Mouse (Mus musculus): ENCODE data around the gene Itgal.
"Not testable (repeated sequence)": the region's sequence is repeated elsewhere in the genome, so short reads cannot be mapped to it uniquely, and the experiment has no call there.

Itgal gene

DNA sequence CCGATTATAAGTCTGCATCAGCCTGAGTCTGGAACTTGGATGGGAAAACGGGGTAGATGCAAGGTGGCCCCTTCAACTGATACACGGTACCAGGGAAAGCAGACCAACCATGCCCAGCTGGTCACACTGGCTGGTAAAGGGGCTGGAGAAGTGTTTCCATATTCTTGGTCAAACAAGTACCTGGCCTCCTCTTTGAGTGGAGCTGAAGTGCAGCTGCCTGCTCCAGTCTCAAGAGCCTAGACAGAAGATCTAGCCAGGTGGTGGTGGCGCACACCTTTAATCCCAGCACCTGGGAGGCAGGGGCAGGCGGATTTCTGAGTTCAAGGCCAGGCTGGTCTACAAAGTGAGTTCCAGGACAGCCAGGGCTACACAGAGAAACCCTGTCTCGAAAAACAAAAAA lies 45.8 kb downstream of the Itgal start:
- not testable (repeated sequence) for DNase-seq (ENCODE audit: low read depth, low spot score)

DNA sequence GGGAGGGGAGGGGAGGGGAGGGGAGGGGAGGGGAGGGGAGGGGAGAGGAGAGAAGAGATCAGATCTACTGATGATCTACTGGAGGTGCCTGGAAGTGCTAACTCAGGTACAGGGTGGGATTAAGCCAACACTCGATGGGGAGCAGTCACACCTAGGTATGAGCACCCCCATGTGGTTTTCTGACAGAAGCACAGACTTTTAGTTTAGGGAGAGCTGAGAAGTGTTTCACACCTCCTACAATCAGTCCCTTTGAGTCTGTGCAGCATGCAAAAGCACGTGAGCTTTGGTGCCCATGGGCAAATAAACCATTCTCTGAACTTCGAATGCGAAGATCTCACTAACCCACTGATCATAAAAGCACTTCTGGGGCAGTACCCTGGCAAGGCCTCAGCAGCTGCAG lies 46.3 kb downstream of the Itgal start:
- DNase-seq (ENCODE audit: low read depth, low spot score), result no peak

DNA sequence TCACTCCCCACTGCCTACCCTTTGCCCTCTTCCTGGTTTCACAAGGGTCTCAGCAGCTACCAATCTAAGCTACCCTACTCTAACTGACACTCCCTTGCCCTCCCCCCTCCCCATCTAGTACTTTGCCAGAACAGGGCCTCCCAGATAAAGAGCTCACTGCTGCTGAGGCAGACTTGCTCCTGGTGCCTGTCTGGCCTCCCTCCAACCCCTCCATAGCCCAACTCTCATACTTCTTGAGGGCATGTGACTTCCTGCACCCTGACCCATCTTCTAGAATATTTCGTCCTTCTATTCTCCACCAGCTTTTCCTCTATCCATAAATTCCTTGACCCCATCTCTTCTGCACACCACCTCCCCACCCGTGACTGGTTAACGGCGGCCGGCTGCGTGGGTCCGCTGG lies 46.8 kb downstream of the Itgal start:
- DNase-seq (ENCODE audit: low read depth, low spot score), result no peak

DNA sequence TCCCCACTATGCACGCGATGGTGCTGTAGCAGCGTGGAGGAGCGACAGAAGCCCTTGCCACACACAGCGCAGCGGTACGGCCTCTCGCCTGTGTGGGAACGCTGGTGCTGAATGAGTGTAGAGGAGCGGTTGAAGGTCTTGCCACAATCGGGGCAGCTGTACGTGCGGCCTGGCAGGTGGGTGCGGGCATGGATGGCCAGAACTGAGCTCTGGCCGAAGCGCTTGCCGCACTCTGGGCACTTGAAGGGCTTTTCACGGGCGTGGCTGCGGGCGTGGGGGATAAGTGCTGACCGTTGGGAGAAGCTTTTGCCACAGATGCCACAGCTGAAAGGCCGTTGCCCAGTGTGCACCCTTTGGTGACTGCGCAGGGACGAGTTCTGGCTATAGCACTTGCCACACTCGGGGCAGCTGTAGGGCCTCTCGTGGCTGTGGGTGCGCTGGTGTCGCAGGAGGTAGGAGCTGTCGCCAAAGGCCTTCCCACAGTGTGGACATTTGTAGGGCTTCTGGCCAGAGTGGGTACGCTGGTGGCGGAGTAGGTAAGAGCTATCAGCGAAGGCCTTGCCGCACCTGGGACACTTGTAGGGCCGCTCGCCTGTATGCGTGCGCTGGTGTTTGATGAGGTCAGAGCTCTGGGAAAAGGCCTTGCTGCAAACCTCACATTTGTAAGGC lies 47.4 kb downstream of the Itgal start:
- no peak for DNase-seq (ENCODE audit: low read depth, low spot score)

DNA sequence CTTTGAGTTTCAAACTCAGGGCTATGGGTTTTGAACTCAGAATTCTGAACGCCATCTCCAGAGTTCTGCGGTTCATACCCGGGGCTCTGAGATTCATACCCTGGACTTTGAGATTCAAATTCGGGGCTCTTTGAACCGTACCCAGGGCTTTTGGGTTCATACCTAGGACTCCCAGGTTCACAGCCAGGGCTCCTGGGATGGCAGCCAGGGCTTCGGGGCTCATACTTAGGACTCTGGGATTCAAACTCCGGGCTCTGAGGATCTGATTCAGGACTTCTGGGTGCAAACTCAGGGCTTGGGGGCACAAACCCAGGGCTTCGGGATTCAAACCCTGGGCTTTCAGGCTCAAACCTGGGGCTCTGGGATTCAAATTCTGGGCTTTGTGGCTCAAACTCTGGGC lies 48.3 kb downstream of the Itgal start:
- no peak for DNase-seq (ENCODE audit: low read depth, low spot score)

DNA sequence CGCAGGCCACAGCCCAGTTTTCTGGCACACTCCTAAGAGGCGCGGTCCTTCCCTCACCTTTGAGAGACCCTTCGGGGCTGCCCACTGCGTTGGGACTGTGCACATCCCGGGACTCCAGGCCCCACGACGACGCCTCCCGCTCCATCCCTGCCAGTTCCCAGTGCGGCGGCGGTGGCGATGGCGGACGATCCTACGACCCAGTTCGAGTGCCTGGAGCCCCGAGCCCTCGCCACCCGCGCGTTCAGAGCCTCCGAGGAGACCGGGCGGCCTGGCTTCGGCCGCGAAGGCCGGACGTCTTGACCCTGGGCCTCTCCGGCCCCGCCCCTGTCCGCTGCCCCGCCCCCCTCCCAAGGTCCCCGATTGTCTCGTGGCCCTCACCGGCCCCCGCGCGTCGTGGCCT lies 49.0 kb downstream of the Itgal start:
- DNase-seq (ENCODE audit: low read depth, low spot score), result no peak

DNA sequence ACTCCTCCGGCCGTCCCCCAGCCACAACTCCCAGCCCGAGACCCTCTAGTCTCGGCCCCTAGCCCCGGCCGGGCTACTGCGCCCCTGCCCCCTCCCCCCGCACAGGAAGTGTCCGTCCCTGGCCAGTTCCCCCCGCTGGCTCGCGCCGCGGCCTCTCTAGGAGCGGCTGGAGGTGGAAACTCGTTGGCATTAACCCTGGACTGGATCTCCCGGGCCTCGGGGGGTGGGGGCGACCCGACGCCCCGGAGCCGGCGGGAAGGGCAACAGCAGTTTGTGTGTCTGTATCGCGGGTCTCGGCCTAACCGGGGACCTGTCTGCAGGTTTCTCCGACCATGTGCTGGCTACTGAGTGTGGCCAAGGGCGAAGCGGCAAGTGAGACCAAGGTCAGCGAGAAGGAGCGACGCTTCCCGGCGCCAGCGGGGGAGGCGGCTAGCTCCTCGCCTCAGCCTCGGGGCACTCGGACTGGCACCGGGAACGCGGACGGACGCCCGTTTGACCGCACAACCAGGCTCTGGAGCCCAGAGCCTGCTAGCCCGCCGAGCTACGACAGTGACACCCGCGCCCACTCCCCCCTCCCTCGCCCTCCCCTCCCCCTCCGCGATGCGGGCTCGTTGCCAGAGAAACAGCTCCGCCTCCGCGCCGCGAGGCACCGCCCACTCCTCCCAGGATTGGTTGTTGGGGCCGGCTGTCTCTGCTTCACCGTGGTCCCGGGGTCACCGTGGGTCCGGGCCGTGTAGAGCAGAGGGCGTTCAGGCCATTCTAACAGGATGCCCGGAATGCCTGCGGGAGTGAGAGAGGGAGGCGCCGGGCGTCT lies 49.7 kb downstream of the Itgal start, which contains the start of gene Zfp768:
TSS of gene Zfp768 (minus strand) at position 78 of the 814 bp plus-strand sequence.
- peak; percentile 88 for DNase-seq (ENCODE audit: low read depth, low spot score)

DNA sequence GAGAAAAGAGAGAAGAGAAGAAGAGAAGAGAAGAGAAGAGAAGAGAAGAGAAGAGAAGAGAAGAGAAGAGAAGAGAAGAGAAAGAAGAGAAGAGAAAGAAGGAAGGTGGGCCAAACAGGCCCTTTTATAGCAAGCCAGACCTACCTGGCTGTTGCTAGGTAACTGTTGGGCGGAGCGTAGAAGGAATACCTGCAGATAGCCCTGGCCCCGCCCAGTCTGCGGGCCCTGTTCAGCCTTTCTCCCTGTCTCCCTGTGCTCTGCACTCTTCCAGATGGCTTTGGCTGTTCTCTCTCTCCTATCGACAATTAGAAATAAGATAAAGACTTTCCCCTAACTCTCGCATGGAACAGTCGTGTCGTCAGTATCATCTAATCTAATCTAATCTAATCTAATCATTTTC lies 50.6 kb downstream of the Itgal start:
- DNase-seq (ENCODE audit: low read depth, low spot score), result no peak

DNA sequence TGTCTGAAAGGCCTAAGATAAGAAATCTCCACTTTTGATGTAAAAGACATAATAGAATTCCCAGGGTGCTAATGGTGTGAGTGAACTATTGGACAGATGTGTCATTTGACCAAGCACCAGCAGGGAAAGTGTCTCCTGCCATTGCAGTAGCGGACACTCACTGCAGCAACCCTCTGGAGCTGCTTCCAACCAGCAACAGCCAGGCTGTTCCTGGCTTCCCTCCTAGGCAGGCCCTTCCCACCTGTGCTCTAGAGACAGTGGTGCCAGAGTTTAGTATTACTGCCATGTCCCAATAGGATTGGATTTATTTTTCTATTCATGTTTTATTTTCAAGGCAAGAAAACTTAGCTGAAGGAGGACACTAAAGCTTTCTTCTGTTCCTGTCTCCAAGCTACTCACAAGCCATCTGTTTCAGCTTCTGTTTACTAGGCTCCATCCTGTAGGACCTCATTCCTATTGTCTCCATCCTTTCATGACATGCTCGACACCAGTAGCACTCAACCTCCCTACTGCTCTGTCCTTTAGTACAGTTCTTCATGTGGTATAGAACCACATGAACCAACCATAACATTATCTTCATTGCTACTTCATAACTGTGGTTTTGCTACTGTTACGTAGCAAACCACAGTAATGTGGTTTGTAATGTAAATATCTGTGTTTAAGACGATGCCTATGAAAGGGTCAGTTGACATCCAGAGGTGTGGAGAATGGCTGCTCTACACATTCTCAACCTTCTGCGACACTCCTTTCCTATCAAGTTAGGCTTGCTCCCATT lies 55.4 kb downstream of the Itgal start:
- DNase-seq (ENCODE audit: low read depth, low spot score), result no peak

DNA sequence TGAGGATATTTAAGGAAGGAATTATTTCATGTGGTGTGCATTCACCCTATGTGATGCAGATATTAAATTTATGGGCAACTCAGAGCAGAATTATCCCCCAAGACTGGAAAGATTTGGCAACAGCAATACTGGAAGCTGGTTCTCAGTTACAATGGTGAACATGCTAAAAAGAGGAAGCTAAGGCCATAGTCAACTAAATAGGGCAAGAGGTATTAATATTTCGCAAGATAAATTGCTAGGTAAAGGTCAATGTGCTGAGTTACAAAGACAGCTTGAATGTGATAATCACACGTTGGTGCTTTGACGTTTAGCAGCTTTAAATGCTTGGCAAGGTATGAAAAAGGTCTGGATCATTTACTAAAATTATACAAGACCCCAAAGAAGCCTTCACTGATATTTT lies 59.7 kb downstream of the Itgal start:
- no peak for DNase-seq (ENCODE audit: low read depth, low spot score)

DNA sequence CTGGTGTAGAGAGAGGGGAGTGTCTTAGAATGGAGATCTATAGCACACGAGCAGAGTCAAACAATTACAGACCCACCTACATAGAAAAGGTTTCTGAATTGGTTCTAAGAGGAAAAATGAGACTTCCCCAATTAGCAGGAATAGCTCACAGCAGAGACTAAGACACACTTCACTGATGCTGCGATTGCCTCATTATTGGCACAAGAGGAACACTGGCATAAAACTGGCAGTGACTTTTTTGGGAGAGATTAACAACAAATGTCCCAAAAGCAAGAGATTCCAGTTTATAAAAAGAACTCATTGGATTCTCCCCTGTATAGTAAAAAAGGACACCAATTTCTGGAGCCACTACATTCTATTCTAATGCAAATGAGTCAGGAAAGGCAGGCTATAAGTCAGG lies 61.8 kb downstream of the Itgal start:
- DNase-seq (ENCODE audit: low read depth, low spot score), result no peak

DNA sequence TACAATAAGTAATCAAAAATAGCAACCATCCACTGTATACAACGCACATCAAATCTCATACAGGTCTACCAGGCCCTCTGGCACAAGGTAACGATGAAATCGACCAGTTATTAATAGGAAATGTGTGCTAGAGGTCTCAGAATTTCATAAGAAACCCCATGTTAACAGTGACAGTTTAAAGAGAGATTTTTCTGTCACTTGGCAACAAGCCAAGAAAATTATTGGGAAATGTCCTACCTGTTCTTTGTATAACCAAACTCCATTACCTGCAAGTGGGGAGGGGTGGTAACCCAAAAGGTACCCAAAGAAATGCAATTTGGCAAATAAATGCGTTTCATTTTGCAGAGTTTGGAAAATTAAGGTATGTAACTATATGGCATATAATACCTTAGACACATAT lies 62.4 kb downstream of the Itgal start:
- no peak for DNase-seq (ENCODE audit: low read depth, low spot score)

DNA sequence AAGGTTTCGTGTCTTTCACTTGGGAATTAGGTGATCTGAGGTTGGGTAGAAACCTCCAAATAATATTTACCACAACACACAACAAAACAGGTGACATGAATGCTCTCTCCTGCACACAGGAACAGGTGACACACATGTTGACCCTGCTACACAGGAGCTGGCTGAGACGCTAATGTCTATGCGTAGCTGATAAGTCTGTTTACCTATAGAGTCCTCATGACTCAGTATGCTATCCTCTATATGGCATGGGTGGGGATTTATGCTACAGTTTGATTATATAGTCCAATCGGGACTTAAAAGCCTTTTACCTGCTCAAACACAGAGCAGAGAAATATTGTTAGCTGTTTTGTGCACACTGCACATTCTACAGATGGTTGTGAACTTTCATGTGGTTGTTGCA lies 64.2 kb downstream of the Itgal start:
- no peak for DNase-seq (ENCODE audit: low read depth, low spot score)

DNA sequence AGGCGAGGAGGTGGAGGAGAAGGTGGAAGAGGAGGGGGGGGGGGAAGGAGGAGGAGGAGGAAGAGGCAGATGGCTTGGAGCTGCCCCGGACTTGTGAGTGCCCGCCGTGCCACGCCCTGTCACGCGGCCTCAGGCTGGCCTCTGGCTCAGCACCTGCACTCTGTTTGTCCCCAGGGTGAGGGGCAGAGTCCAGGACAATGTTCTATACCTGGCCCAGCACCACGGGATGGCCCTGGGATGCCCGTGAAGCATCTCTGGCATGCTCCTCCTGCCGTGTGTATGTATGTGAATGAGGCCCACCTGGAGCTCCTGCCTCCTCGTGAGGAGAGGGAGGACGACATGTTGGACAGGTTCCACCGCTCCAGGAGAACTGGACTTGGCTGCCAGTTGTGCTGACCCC lies 65.4 kb downstream of the Itgal start:
- DNase-seq (ENCODE audit: low read depth, low spot score), result no peak

DNA sequence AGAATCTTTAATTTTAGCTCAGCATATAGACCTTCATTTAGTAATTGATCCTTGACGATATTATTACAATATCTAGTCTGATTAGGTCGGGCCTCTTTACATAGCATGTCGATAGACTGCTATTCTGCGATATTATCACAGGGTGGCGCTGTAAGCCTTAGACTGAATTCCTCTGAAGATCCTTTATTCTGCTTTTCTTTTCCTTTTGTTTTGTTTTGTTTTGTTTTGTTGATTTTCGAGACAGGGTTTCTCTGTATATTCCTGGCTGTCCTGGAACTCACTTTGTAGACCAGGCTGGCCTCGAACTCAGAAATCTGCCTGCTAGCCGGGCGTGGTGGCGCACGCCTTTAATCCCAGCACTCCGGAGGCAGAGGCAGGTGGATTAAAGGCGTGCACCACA lies 66.4 kb downstream of the Itgal start:
- DNase-seq (ENCODE audit: low read depth, low spot score), result not testable (repeated sequence)

DNA sequence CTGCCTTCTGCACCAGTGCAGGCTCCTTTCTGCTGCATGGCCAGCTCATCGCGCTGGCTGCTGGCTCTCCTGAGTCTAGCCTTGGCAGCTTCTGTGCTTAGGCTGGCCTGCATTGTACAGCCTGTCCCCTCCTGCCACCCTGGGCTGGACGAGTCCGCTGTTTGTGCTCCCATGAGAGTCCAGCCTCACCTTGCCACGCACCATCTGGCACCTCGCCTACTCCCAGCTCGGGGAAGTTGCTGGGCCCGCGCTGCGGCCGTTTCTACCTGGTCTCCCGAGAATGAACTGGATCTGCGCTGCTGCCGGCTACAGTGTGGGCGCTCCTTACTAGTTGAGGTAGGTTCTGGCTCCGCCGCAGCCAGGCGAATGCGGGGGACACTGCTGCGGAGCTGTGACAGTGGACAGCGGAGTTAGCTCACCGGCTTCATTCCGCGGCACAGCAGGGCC lies 67.4 kb downstream of the Itgal start:
- no peak for DNase-seq (ENCODE audit: low read depth, low spot score)

DNA sequence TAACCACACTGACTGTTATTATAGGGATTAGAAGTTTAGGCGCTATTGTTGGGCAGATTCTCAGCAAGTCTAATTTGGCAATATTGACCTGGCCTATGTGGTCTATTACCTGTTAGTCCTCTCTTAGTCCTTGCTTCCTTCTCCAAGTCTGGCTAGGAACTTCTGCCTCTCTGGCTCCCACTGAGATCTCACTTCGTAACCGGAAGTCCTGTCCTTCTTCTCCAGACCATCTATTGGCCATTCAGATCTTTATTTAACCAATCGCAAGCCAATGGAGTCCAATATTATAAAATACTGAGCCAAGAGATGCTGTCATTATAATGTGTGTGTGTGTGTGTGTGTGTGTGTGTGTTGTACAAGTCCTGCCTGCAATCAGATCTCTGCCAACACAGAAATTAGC lies 68.1 kb downstream of the Itgal start:
- no peak for DNase-seq (ENCODE audit: low read depth, low spot score)

DNA sequence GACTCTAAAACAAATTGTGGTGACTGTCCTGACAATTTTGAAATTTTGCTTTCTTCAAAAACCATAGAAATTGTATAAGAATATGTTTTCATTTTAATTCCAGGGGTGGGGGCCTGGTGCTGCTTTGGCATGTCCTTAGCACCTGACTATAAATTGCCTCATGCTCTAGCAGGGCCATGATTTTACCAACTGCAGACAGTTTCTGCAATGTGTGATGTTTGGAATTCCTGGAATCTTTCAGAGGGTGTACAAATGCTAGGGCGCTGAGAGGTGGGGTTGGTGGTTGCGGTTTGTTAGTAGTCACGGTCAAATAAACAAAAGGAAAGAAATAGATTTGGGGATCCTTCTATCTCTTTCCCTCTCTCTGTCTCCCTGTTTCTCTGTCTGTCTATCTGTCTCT lies 70.2 kb downstream of the Itgal start:
- no peak for DNase-seq (ENCODE audit: low read depth, low spot score)

DNA sequence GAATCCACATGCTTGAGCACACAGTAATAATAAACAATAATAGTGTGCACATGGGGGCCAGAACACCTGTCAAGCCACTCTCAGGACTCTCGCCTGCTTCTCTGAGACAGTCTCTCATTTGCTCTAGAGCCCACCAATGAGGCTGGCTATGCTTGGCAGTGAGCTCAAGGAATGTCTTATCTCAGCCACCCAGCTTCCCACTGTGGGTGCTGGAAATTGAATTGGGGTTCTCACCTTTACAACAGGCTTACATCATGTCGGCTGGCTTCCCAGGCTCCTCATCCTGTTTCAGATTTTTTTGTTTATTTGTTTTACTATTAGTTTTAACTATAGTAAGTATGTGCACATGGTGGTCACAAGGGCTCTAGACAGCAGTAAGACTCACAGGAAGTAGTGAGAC lies 75.2 kb downstream of the Itgal start:
- no peak for DNase-seq (ENCODE audit: low read depth, low spot score)

DNA sequence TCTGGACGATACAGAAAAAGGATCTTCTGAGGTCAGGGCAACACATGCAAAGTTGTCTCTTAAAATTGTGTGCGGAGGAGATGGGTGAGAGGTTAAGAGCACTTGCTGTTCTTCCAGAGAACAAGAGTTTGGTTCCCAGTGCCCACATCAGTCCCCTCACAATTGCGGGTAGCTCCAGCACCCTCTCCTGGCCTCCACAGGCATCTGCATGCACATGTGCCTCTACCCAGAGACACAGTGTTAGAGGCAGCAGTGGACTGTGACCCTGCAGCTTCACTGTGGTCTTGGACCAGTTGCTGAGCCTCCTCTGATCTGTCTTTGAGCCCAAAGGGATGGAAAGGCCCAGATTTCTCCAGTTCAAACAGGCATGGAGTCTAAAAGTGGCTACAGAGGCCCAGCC lies 75.8 kb downstream of the Itgal start:
- not testable (repeated sequence) for DNase-seq (ENCODE audit: low read depth, low spot score)

DNA sequence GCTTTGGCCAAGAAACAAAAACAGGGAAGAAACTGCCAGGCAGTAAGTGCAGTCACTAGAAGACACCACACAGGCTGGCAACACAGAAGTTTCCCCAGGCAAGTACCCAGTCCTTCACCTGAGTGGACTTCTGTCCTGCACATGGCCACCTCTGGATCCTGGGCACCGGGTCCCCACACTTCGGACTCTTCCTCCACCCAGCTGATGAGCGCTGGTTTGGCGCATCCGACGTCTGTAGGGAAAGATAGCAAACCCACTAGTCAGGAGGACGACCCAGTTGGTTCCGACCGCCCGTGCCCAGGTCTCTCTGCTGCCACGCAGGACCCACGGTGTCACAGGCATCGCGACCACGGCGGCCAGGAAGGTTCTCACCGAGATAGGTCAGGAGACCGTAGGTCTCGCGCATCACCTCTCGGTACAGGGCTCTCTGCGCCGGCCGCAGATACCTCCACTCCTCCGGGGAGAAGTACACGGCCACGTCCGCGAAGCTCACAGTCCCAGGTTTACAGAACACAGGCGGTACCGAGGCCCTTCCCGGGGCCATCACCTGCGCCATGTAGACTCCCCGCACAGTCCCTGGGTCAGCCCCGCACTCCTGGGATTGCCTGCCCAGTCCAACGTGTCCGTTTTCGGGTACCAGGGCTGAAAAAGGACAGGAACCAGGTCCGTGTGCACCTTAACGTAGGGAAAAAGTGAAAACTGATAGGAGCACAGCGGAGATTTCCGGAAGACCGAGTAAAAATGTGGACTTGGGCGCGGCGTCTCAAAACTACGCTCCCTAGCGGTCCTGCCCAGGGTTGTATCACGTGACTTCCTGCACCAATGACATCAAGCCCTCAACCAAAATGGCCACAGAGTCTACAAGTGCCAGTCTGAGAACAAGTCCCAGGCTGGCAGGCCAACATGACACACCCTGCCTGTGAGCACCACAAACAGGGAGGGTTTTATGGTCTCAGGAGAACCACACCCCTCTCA lies 79.5 kb downstream of the Itgal start, which contains the start of gene Zfp747:
TSS of gene Zfp747 (minus strand) at position 780 of the 975 bp plus-strand sequence.
- DNase-seq (ENCODE audit: low read depth, low spot score), result peak; percentile 80
